Mouse (Mus musculus) olfactory bulb, adult 2 months (tissue): Measurements from ENCODE around the gene Olfr689.

Experiments
- CTCF ChIP-seq: fragments of 200-500 bp; IDR thresholded peaks from 2 replicates; pipeline ENCODE4 v1.5.1; 2012; ENCODE audit warnings: low read depth, mild to moderate bottlenecking, low read length, moderate library complexity; ENCODE audit not compliant: insufficient read depth
- POLR2A ChIP-seq: fragments of 200-500 bp; IDR thresholded peaks from 2 replicates; pipeline ENCODE4 v1.6.1; 2012; ENCODE audit warnings: mild to moderate bottlenecking, low read depth, low read length, moderate library complexity; ENCODE audit not compliant: insufficient read depth

- no peak for TF ChIP-seq CTCF
- TF ChIP-seq POLR2A, result no peak
These were observed 50.7 kb downstream of the Olfr689 start for GRCm38 (mm10) chr7:105361713-105362112.
